Mouse (Mus musculus): ENCODE measurements around the gene Tmem51.

DNA sequence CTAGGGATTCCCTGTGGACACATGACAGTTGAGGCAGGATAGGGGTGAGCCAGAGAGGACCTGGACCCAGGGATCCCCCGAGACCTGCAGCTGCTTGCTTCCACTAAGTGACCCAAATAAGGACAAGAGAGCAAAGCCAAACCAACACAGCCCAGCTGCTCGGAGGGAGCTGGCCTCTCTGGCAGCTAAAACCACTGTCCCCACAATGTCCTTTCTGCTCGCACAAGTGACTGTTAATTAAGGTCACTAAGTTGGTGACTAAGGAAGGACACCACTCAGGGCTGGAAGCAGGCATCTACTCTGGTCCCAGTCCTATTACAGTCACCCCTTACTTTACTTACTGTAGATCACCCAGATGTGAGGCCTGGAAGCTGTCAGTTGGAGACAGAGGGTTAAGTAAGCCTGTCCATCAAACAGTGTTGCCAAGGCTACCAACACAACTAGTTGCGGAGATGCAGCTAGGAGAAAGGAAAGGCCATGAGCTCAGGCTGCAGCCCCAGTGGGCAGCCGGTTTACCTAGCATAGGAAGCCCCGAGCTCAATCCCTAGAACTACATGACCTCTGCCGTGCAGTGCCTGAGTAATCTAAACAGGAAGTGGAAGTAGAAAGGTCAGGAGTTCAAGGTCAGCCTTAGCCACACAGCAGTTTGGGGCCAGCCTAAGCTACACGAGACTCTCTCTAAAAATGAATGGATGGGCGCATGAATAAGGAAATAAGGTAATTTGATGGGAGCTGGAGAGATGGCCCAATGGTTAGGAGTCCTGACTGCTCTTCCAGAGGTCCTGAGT lies 30.2 kb downstream of the Tmem51 start:
- TF ChIP-seq GATA1 (IDR thresholded peaks at IDR 0.05; ENCODE audit: borderline replicate concordance, low read length) = no peak
- no peak for TF ChIP-seq FLI1 (IDR thresholded peaks at IDR 0.05; ENCODE audit: low read length)
